Mouse (Mus musculus) MEL (cell line): ENCODE measurements around the gene Wwc2. TPM values are rescaled to one million over a fixed set of nuclear protein-coding genes. Genes with fewer than 3 reads are reported as not detected.

Experiments used
- DNase-seq: peaks from one replicate; pipeline ENCODE4 v3.0.0; 2011; ENCODE audit warnings: low read depth, low spot score
- H3K27ac ChIP-seq: 2 replicates; pipeline ENCODE4 v1.5.1; 2012; ENCODE audit warnings: low read depth, mild to moderate bottlenecking, control low read depth, low read length, moderate library complexity; ENCODE audit not compliant: control insufficient read depth
- H3K27me3 ChIP-seq, 2 experiments: fragments of 150-350 bp in 1 of 2; sonication (generic) in 1 of 2; 2 replicates each; pipeline ENCODE4 v1.6.1; 2012; ENCODE audit warnings: low read length in 2 of 2, mild to moderate bottlenecking in 2 of 2, improper control_type of control experiment in 1 of 2, moderate library complexity in 1 of 2; ENCODE audit not compliant: insufficient read depth in 2 of 2, control insufficient read depth in 1 of 2
- H3K36me3 ChIP-seq, 2 experiments: 2 replicates each; pipeline ENCODE4 v1.6.1; 2012 to 2014; ENCODE audit warnings: low read length in 2 of 2, improper control_type of control experiment in 1 of 2, inconsistent platforms in 1 of 2, mild to moderate bottlenecking in 1 of 2; ENCODE audit not compliant: insufficient read depth in 2 of 2, control insufficient read depth in 1 of 2
- H3K4me1 ChIP-seq, 2 experiments: fragments of 150-350 bp in 1 of 2; sonication (generic) in 1 of 2; 2 replicates each; pipeline ENCODE4 v1.6.1; 2012; ENCODE audit warnings: low read length in 2 of 2, improper control_type of control experiment in 1 of 2, mild to moderate bottlenecking in 1 of 2; ENCODE audit not compliant: insufficient read depth in 2 of 2, control insufficient read depth in 1 of 2
- H3K4me3 ChIP-seq, 2 experiments: fragments of 150-350 bp in 1 of 2; sonication (generic) in 1 of 2; 2 replicates each; pipeline ENCODE4 v1.5.1; 2012; ENCODE audit warnings: low read depth in 2 of 2, low read length in 2 of 2, mild to moderate bottlenecking in 2 of 2, moderate library complexity in 2 of 2, control low read depth in 1 of 2, improper control_type of control experiment in 1 of 2; ENCODE audit not compliant: control insufficient read depth in 1 of 2, insufficient read depth in 1 of 2
- H3K79me2 ChIP-seq: 2 replicates; pipeline ENCODE4 v1.6.1; 2012; ENCODE audit warnings: mild to moderate bottlenecking, low read length, moderate library complexity; ENCODE audit not compliant: control insufficient read depth, poor library complexity, insufficient read depth
- H3K9ac ChIP-seq: 2 replicates; pipeline ENCODE4 v1.6.1; 2012; ENCODE audit warnings: low read depth, mild to moderate bottlenecking, control low read depth, low read length, moderate library complexity; ENCODE audit not compliant: control insufficient read depth, poor library complexity, severe bottlenecking
- H3K9me3 ChIP-seq: fragments of 150-350 bp; sonication (generic); replicated peaks from 2 replicates; pipeline ENCODE4 v1.6.1; 2012; ENCODE audit warnings: mild to moderate bottlenecking, low read length, improper control_type of control experiment, moderate library complexity; ENCODE audit not compliant: insufficient read depth
- BHLHE40 ChIP-seq: IDR thresholded peaks from 2 replicates; pipeline ENCODE4 v1.6.1; 2012; ENCODE audit warnings: low read depth, mild to moderate bottlenecking, inconsistent platforms, low read length, improper control_type of control experiment, borderline replicate concordance
- CHD1 ChIP-seq: IDR thresholded peaks from 2 replicates; pipeline ENCODE4 v1.6.1; 2012; ENCODE audit warnings: low read depth, mild to moderate bottlenecking, inconsistent platforms, low read length, improper control_type of control experiment
- CTCF ChIP-seq, 3 experiments: IDR thresholded peaks in 2 of 3; conservative IDR thresholded peaks in 1 of 3; 2 replicates each; pipeline ENCODE4 v1.5.1; 2011 to 2012; ENCODE audit warnings: low read length in 3 of 3, low read depth in 2 of 3, mild to moderate bottlenecking in 2 of 3, improper control_type of control experiment in 1 of 3, inconsistent platforms in 1 of 3, mixed read lengths in 1 of 3, moderate library complexity in 1 of 3; ENCODE audit not compliant: control insufficient read depth in 1 of 3, insufficient read depth in 1 of 3, poor library complexity in 1 of 3, severe bottlenecking in 1 of 3
- E2F4 ChIP-seq: IDR thresholded peaks from 2 replicates; pipeline ENCODE4 v1.6.1; 2011; ENCODE audit warnings: low read depth, low read length, improper control_type of control experiment, borderline replicate concordance
- ELF1 ChIP-seq: IDR thresholded peaks from 2 replicates; pipeline ENCODE4 v1.6.1; 2014; ENCODE audit warnings: low read depth, mild to moderate bottlenecking, inconsistent platforms, low read length, improper control_type of control experiment, moderate library complexity
- GABPA ChIP-seq: IDR thresholded peaks from 2 replicates; pipeline ENCODE4 v1.6.1; 2012; ENCODE audit warnings: low read depth, mild to moderate bottlenecking, inconsistent platforms, low read length, improper control_type of control experiment, moderate library complexity
- HCFC1 ChIP-seq: IDR thresholded peaks from 2 replicates; pipeline ENCODE4 v1.6.1; 2012; ENCODE audit warnings: low read depth, mild to moderate bottlenecking, inconsistent platforms, low read length, improper control_type of control experiment, moderate library complexity
- KAT2A ChIP-seq: conservative IDR thresholded peaks from 2 replicates; pipeline ENCODE4 v1.6.1; 2012; ENCODE audit warnings: low read depth, low read length, improper control_type of control experiment, inconsistent platforms
- MAZ ChIP-seq: IDR thresholded peaks from 2 replicates; pipeline ENCODE4 v1.6.1; 2012; ENCODE audit warnings: low read depth, mild to moderate bottlenecking, inconsistent platforms, low read length, improper control_type of control experiment
- MEF2A ChIP-seq: IDR thresholded peaks from 2 replicates; pipeline ENCODE4 v1.6.1; 2014; ENCODE audit warnings: low read depth, mild to moderate bottlenecking, inconsistent platforms, low read length, improper control_type of control experiment; ENCODE audit not compliant: poor library complexity, insufficient replicate concordance, severe bottlenecking; ENCODE audit errors: extremely low read depth
- MXI1 ChIP-seq: IDR thresholded peaks from 2 replicates; pipeline ENCODE4 v1.6.1; 2011; ENCODE audit warnings: mild to moderate bottlenecking, low read depth, low read length, improper control_type of control experiment
- MYC ChIP-seq: IDR thresholded peaks from 2 replicates; pipeline ENCODE4 v1.6.1; 2011; ENCODE audit warnings: low read depth, mild to moderate bottlenecking, low read length, improper control_type of control experiment, moderate library complexity
- NRF1 ChIP-seq: IDR thresholded peaks from 2 replicates; pipeline ENCODE4 v1.6.1; 2014; ENCODE audit warnings: low read depth, mild to moderate bottlenecking, inconsistent platforms, low read length, improper control_type of control experiment, moderate library complexity; ENCODE audit not compliant: poor library complexity, insufficient read depth, severe bottlenecking
- POLR2AphosphoS2 ChIP-seq: IDR thresholded peaks from 2 replicates; pipeline ENCODE4 v1.6.1; 2011; ENCODE audit warnings: low read length, improper control_type of control experiment
- RAD21 ChIP-seq: IDR thresholded peaks from 2 replicates; pipeline ENCODE4 v1.6.1; 2011; ENCODE audit warnings: mild to moderate bottlenecking, low read depth, low read length, improper control_type of control experiment
- RCOR1 ChIP-seq: IDR thresholded peaks from 2 replicates; pipeline ENCODE4 v1.6.1; 2012; ENCODE audit warnings: low read depth, mild to moderate bottlenecking, inconsistent platforms, low read length, improper control_type of control experiment
- SMC3 ChIP-seq: IDR thresholded peaks from 2 replicates; pipeline ENCODE4 v1.6.1; 2011; ENCODE audit warnings: low read depth, low read length, improper control_type of control experiment
- TCF12 ChIP-seq: IDR thresholded peaks from 2 replicates; pipeline ENCODE4 v1.6.1; 2014; ENCODE audit warnings: low read depth, mild to moderate bottlenecking, inconsistent platforms, low read length, improper control_type of control experiment, moderate library complexity
- USF1 ChIP-seq: IDR thresholded peaks from 2 replicates; pipeline ENCODE4 v1.6.1; 2014; ENCODE audit warnings: low read depth, mild to moderate bottlenecking, inconsistent platforms, low read length, improper control_type of control experiment, moderate library complexity
- USF2 ChIP-seq, 2 experiments: IDR thresholded peaks; 2 replicates each; pipeline ENCODE4 v1.6.1; 2011 to 2012; ENCODE audit warnings: improper control_type of control experiment in 2 of 2, low read length in 2 of 2, borderline replicate concordance in 1 of 2, inconsistent platforms in 1 of 2, low read depth in 1 of 2, mild to moderate bottlenecking in 1 of 2; ENCODE audit not compliant: insufficient read depth in 1 of 2
- ZC3H11A ChIP-seq: IDR thresholded peaks from 2 replicates; pipeline ENCODE4 v1.6.1; 2012; ENCODE audit warnings: low read depth, mild to moderate bottlenecking, inconsistent platforms, low read length, improper control_type of control experiment
- ZMIZ1 ChIP-seq: IDR thresholded peaks from 2 replicates; pipeline ENCODE4 v1.6.1; 2012; ENCODE audit warnings: low read depth, mild to moderate bottlenecking, inconsistent platforms, low read length, improper control_type of control experiment, moderate library complexity
- polyA plus RNA-seq, 2 experiments: library from polyadenylated mRNA; stranded (reverse) in 1 of 2; unstranded in 1 of 2; fragments of >175 nt in 1 of 2; fragments of >200 nt in 1 of 2; gene quantifications; 2 replicates each; pipeline versions ENCODE4 v1.2.1 to v1.2.4; 2012; ENCODE audit warnings: low replicate concordance in 2 of 2, low read depth in 1 of 2; ENCODE audit not compliant: insufficient read length in 2 of 2, insufficient read depth in 1 of 2, missing spikeins in 1 of 2
- total RNA-seq: library from RNA; depleted of rRNA; stranded (reverse); fragments of 300-350 nt; gene quantifications from 2 replicates; pipeline ENCODE4 v1.2.3, GENCODE M21; 2012

The Wwc2 gene
- total and polyA plus RNA-seq, 3 experiments, result 7.5 to 14.8 TPM; not detected in 1

DNA sequence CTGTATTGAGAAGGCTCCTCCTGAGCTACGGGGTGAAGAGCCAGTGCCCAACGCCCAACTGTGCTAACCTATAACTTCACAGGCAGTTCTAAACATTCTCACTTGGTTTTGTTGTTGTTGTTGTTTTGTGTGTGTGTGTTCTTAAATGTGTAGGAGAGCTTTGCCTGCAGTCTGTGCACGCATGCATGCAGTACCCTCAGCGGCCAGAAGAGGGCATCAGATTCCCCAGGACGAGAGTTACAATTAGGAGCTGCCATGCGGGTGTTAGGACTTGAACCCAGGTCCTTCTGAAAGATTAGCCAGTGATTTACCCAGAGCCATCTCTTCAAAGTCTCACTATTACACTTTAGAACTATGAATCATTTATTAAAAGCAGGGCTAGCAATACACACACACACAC is 12.0 kb downstream of the Wwc2 start:
- Histone ChIP-seq H3K79me2 (peaks cover 11% of the 10 kb centered on the region), H3K9ac (no peak overlapping the region), H3K4me3 (no peak overlapping the region), H3K4me1 (0 out of 4 replicates have a peak, but pooled peaks cover 0 to 1% of the 10 kb centered on the region in 2 experiments), H3K27ac (no peak overlapping the region), H3K9me3 (no peaks in the 10 kb centered on the region), H3K36me3 (no peaks in the 10 kb centered on the region; a peak in 1 of 4 replicates), H3K27me3 (no peaks in the 10 kb centered on the region)
- TF ChIP-seq CTCF (IDR thresholded peaks at IDR 0.05 in 2 of 3, conservative IDR thresholded peaks at IDR 0.05 in 1 of 3; ENCODE audit: control insufficient read depth in 1 of 3, insufficient read depth in 1 of 3, low read depth in 2 of 3, low read length in 3 of 3, poor library complexity in 1 of 3, severe bottlenecking in 1 of 3), result peak; percentile 67 to 91 (median 79)
- no peak for TF ChIP-seq RCOR1
- peak; percentile 63 for TF ChIP-seq SMC3
- no peak for TF ChIP-seq E2F4
- peak; percentile 37 for TF ChIP-seq RAD21
- peak; percentile 60 for DNase-seq

DNA sequence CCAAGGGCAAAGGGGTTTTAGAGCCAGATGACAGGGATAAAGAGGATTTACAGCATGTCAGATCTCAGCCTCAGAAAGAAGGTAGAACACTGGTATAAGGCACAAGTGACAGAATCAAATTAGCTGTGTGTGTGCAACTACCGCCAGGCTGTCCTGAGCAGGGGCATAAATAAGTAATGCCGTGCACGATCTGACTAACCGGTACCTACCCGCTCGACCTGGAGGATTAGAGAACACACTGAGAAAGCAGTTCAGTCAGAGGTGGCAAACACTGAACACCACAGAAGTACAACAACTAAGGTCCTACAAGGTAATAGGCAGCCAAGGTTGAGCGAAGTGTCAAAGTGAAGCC is 15.8 kb downstream of the Wwc2 start:
- TF ChIP-seq MEF2A, result no peak
- TF ChIP-seq RCOR1, result no peak
- no peak for TF ChIP-seq BHLHE40
- Histone ChIP-seq H3K4me3 (no peak overlapping the region), H3K36me3 (no peaks in the 10 kb centered on the region), H3K27ac (no peak overlapping the region), H3K79me2 (peaks cover 8% of the 10 kb centered on the region; the same call in 1 of the 2 replicates), H3K4me1 (no peaks in the 10 kb centered on the region), H3K9ac (no peak overlapping the region), H3K9me3 (no peaks in the 10 kb centered on the region), H3K27me3 (no peaks in the 10 kb centered on the region)
- no peak for DNase-seq

DNA sequence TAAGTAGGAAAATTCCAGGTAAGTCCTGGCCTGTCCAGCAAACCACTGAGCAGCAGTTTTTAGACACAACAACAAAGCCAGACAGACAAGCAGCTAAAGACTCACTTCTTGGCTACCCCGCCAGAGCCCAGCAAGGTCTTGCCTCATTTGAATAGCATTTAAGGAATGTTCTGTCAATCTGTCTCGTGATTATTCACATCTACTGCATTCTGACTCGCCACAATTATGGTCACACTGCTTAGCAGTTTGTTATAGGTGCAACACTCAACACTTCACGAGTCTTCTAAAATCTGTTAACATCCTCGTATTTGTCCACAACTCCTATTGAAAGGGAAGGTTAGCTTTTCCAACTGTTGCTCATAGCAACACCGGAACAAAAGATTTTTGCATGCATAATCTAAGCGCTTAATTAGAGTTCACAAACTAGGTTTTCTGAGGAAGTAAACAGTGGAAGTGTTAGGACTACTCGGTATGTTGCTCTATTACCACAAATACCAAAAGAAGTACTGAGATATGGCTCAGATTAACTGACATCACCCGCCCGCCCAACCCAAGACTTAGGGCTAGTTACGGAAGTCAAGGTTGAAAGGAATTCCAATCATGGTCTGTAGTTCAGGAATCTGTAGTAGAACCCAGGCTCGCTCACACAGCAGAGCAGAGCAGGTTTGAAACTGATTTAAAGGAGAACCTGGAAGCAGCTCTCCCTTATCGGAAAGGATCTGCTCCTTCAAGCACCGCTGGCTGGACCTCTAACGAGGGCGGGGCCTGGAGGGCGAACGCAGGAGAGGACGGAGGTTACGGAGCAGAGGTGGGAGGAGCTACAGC is 16.4 kb downstream of the Wwc2 start:
- H3K4me3 ChIP-seq, result no peak overlapping the region

More for the DNA sequence above, 16.4 kb downstream of the Wwc2 start:
- Histone ChIP-seq H3K4me1 (no peaks in the 10 kb centered on the region), H3K79me2 (peaks cover 8% of the 10 kb centered on the region; the same call in 1 of the 2 replicates), H3K9ac (no peak overlapping the region), H3K27ac (no peak overlapping the region), H3K27me3 (no peaks in the 10 kb centered on the region), H3K9me3 (no peaks in the 10 kb centered on the region), H3K36me3 (no peaks in the 10 kb centered on the region)
- no peak for DNase-seq
- no peak for TF ChIP-seq NRF1
- TF ChIP-seq MXI1, result no peak
- TF ChIP-seq ELF1, result no peak
- no peak for TF ChIP-seq MAZ
- no peak for TF ChIP-seq KAT2A
- TF ChIP-seq CTCF (IDR thresholded peaks at IDR 0.05 in 2 of 3, conservative IDR thresholded peaks at IDR 0.05 in 1 of 3; ENCODE audit: control insufficient read depth in 1 of 3, insufficient read depth in 1 of 3, low read depth in 2 of 3, low read length in 3 of 3, poor library complexity in 1 of 3, severe bottlenecking in 1 of 3), result no peak; a peak in 1 of 6 replicates
- TF ChIP-seq HCFC1, result no peak
- no peak for TF ChIP-seq GABPA
- no peak for TF ChIP-seq USF2 (IDR thresholded peaks at IDR 0.05; ENCODE audit: borderline replicate concordance in 1 of 2, insufficient read depth in 1 of 2, low read depth in 1 of 2, low read length in 2 of 2)
- no peak for TF ChIP-seq POLR2AphosphoS2
- TF ChIP-seq TCF12, result no peak
- no peak for TF ChIP-seq SMC3
- TF ChIP-seq ZC3H11A, result no peak
- TF ChIP-seq USF1, result no peak
- no peak for TF ChIP-seq MYC
- no peak for TF ChIP-seq CHD1
- TF ChIP-seq ZMIZ1, result no peak
